Mouse (Mus musculus) MN1 (cell line): ENCODE results near the gene Dnah2.
A peak's percentile ranks its signal among the peaks of the same experiment; 100 is the strongest.

ENCODE experiments used
- DNase-seq: peaks from one replicate; pipeline ENCODE4 v3.0.0-alpha.2; 2016; ENCODE audit warnings: low spot score

Dnah2 gene

DNA sequence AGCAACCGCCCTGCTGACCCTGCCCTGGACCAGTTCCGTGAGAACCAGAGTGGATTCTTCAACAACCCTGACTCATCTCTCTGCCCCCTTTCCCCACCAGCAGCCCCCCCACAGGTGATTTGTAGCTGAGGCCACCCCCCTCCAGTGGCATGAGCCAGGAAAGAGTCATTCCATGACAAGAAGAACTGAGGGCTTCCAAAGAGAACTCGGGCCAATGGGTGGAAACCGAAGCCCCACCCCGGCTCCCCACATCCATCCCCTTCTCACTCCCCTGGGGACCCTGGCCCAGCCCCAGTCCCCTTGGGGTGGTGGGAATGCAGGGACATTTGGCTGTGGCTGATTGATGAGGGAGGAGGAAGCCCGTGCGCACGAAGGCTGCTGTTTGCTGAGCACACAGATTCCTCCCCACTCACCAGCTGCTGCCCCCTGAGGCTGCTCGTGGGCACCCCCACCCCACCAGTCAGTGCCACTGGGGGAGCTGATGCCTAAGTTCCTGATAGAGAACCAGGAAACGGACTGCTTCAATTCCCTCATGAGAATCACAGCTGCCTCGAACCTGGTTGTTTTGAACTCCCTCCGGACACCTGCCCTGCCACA lies at the start of gene Dnah2:
Gene Dnah2, minus strand, starts transcription at position 51 of the 597 bp plus-strand sequence.
- DNase-seq: no peak

DNA sequence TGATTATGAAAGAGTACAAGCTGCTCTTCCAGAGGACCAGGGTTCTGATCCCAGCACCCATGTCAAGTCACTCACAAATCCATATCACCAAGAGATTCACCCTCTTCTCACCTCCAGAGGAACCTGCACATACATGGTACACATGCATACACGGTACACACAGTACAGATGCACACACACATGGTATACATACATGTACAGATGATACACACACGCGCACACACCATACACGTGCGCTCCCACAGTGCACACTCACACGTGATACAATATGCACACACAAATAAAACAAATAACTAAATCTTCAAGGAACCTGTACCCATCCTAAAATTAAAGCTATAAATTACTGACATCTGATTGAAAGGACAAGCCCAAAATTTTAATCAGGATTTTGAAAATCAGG lies 45.9 kb upstream of the Dnah2 start:
- no peak for DNase-seq

DNA sequence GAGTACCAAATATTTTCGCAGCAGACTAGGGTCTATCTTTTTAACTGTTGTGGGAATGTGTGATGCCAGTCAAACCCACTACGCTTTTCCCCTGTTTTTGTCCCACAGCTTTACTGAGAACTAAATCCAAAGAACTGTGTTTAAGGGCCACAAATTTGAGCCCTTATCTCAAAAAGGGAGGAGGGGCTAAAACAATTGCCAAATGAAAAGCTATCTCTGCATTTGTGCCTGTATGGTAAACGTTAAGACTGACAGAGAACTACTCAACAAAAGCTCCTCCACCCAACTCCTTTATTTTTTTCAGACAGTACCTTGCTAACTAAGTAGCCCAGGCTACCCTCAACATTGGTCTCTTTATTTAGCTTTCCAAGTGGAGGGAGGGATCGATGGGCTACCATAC lies 43.9 kb upstream of the Dnah2 start:
- DNase-seq: no peak

DNA sequence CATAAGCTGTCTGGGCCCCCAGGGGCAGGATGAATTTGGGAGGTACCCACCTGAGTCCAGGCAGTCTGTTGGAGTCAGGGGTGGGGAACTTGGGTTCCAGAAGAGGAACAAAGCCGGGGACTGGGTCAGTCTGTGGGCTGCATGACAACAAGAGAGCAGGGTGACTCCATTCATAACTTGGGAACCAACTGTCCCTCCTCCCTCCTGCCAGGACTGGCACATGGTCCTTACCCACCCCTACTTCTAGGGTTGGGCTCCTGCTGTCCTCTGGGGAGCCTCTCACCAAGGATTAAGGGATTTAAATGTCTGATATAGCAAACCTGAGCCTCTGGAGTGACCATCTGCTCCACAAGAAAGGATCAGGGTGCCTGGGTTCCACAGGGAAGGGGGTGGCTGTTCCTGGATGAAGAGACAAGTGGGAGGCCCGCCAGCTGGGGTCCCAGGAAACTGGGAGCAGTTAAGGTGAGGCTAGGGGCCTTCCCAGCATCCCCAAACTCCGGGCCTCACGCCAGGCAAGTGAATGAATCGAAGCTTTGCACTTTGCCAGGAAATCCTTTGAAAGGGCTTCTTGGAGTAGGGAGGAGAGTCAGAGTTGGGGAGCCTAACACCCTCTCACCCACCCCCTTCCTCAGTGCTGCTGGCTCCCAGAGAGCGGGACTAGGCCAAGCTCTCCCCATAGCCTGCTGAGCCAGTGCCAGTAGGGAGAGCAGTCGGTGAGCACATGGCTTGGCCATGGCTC lies 43.2 kb upstream of the Dnah2 start:
- no peak for DNase-seq

DNA sequence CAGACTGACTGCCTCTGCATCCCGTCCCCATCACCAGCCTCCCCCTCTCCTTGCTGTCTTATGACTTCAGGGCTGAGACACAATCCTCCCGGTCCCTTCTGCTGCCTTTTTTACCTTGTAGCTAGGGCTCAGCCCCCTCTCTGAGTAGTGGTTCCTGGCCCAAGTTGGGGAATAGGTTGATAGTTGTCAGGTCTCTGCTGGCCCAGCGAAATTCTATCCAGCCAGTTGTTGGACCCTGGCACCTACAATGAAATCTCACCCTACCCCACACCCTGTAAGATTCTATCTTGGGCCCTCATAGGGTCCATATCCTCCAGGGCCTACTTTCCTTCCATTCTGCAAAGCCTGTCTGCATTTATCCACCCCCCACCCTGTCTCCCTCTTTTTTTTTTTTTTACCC lies 42.5 kb upstream of the Dnah2 start:
- no peak for DNase-seq

DNA sequence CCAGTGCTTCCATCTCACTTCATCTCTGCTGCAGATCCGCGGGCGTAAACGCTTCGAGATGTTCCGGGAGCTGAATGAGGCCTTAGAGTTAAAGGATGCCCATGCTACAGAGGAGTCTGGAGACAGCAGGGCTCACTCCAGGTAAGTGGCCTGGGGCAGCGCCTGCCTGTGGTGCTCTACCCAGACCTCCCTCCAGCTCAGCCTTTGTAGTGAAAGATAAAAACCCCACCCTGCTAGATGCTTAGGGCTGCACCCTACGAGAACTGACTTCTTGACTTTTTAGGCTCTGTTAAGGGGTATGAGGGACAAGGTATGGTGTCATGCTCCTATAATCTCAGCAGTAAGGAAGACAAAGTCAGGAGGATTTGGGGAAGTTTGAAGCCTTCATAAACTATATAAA lies 41.7 kb upstream of the Dnah2 start:
- DNase-seq: no peak

DNA sequence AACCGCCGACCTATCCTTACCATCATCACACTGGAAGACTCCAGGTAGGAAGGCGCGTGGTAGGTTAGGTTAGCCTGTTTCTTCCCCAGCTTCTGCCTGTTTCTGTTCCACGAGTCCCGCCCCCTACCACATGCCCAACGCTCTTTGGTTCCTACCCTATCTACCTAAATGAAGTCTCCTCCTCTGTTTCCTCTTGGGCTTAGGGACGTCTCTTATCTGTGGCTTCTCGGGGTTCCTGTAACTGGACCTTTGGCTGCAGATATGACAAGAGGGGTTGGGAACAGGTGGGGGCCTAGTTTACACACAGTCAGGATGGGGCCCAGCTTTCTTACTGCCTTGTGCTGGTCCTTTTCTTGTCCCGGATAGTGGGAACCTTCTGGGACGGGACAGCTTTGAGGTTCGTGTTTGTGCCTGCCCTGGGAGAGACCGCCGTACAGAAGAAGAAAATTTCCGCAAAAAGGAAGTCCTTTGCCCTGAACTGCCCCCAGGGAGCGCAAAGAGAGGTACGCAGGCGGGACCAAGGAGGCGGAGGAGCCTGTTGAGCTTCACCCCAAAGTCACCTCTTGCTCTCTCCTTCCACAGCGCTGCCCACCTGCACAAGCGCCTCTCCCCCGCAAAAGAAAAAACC lies 40.4 kb upstream of the Dnah2 start:
- no peak for DNase-seq

DNA sequence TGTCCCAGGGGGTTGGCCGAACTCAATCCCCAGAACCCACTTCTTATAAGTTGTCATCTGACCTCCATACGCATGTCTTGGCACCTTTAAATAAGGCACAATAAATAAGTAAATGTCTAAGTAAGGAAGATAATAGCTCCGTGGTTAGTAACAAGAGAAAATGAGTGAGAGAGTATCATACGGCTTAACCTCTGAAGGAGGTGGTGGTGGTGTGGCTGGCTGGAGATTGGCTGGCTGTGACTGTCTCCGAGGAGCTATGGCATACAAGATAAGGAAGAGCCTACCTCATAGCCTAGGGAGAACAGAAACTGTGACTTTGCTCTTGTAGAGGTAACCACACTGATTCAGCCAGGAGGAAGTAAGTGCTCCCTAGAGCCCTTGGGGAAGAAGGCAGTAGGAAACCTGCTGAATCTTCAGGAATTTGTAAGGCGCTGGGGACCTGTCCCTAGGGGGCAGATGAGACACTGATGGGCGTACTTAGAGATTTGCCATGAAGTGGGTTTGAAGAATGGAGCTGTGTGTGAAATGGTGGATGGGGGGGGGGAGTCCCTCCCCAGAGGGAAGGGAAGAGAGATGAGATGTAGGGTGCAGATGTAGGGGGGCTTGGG lies 36.9 kb upstream of the Dnah2 start:
- no peak for DNase-seq

DNA sequence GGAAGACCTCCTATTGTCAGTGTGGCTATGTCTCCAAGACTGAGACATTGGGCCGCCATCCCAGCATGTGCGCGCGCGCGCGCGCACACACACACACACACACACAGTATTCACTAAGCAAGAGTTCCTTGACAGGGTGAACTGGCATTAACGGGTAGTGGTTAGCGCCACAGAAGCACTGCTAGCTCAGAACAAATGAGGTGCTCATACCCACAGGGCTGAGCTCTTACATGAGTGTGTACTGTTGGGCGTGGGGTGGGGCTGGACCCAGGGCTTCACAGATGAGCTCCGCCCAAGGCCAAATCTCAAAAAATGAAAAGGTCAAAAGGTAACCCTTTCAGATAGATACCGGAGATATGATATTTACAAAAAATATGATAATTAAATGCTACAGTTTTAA lies 36.0 kb upstream of the Dnah2 start:
- DNase-seq: no peak

DNA sequence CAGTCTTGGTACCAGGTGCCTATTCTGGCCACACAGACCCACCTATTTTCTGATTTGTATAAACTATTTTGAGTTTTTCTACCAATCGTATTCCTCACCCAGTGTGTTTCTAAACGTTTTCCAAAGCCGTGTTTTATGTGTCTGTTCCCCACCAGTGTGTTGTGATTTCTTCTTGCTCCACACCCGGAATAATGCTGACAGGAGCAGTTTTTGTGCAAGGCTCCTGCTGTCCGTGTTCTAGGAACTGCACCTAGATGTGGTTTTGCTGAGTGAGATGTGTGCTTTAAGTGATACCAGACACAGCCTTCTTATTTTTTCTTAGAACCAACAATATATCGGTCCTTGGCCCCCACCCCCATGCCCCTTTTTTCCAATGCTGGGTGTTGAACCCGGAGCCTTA lies 35.1 kb upstream of the Dnah2 start:
- DNase-seq: no peak

DNA sequence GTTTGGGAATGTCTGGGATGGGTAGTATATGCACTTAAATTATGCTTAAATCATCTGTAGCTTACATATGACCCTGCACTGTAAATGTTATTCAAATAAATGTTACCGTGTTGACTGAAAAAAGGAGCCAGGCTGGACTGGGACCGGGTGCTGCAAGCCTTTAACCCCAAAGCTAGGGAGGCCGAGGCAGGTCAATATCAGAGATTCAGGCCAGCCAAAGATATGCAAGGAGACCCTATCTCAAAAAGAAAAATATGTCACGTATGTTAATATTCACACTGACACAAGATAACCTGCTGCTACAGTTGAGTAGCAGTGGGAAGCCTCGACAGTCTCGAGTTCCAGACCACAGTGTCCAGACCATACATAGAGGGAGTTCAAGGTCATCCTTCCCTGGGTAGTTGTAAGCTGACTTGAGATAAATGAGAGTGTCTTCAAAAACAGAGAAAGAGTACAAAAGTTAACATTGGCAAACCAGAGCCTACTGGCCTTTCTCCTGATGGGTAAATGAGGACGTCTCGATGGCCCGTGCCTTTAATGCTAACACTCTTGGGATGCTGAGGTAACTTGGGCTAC lies 33.4 kb upstream of the Dnah2 start:
- DNase-seq: no peak

DNA sequence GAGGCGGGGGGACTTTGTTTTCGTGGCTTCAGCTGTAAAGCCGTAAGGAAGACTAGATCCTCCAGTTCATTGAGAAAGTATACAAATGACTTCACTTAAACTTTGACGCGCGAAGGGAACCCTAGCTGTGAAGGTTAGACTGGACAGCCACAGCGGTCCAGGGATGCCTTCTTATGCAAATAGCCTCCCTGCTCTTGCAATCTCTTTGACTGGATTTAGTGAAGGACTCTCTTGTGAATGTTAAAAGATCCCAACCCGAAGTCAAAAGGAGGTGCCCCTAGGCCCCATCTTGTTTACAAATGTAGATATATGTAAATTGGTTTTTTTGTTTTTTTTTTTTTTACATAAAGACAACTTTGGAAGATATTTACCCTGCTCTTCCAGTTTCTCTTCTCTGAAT lies 32.9 kb upstream of the Dnah2 start:
- DNase-seq: no peak

DNA sequence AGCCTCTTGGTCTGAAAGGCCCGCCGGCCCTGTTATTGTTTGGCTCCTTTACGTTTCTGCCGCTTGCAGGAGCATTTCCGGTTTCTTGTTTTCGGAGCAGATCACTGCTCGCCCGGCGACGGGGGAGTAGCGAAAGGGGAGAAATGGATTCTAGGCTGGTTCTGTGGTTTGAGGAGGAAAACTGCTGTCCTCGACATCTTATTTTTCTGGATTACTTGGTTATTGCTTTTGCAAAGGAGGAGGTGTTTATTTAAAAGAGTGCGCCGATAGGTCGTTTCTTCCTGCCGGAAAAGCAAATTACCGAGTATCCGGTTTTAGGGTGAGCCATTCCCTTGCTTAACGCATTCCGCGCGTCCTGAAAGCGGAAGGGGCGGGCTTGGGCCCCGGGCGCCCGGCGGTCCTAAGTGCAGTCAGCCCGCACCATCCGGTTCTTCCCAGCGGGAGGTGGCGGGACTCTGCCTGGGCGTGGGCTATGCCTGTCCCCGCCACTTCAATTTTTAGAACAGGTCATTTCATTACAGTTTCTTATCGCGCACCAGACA lies 32.3 kb upstream of the Dnah2 start:
- peak; percentile 93 for DNase-seq

DNA sequence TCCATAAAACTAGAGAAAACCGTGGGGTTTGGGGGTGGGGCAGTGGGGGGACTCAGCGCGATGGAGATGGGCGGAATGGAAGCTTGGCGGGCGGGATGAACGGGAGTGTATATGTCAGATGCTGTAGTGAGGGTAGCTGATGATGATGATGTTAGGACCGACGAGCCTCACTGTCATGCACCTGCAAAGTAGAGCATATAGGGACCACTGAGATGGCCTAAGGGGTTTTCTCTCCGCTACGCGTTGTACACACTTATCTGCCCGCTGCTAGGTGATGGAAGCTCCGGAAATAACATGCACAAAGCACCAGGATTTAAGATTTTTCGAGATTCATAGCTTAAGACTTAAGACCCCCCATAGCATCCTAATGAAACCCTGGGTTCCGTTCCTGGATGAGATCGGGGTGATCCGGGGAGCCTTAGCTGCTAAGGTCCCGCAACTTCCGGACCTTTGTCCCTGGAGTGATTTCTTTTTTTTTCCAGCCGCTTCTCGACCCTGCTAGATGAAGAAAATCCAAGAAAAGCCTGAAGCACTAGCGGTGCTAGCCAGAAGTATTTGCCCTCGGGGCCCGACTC lies 31.7 kb upstream of the Dnah2 start:
- DNase-seq: no peak

DNA sequence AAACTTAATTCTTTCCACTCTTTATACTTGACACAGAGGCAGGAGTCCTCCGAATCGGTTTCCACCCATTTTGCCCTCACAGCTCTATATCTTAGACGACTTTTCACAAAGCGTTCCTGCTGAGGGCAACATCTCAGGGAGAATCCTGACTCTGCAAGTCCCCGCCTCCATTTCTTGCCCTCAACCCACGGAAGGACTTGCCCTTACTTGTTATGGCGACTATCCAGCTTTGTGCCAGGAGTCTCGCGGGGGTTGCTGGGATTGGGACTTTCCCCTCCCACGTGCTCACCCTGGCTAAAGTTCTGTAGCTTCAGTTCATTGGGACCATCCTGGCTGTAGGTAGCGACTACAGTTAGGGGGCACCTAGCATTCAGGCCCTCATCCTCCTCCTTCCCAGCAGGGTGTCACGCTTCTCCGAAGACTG lies 31.2 kb upstream of the Dnah2 start, which contains the start of the genes Wrap53 and Trp53:
Gene Wrap53, minus strand, starts transcription at position 165 of the 424 bp plus-strand sequence.
Gene Trp53, plus strand, starts transcription at position 269 of the 424 bp plus-strand sequence.
- peak; percentile 94 for DNase-seq

DNA sequence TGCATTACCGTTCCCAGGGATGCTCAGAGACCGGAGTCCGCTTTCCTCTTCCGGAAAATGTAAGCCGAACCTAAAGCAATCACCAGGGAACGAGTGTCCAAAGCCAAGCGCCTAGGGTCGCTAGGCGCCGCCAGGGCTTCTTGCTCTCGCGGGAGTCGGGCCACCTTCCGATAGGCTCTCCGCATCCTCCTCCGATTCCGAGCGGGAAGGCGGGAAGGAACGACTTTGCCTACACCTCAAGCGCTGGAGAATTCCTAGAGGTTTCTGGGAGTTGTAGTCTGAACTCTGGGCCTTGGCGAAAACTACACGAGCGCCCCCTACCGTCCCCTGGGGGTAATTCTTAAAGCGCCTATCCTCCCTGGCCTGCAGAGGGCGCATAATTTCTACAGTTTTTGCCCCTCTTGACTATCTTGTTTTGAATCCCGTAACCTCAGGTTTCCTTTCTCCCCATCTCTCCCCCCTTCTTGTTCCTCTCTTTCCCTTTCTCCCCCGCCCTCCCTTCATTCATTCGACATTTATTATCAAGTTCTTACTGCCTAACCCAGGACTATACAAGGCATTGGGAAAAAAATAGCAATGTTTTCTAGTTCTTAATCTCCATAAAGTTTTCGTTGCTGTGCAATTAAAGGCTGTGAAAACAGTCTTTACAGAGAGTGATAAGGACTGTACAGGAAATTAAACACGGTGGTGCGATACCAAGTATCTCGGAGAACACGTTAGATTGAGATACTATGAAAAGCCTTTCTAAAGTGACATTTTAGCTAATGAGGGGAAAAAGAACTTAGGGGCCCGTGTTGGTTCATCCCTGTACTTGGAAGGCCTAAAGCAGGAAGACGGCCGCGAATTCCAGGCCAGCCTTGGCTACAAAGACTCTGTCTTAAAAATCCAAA lies 30.5 kb upstream of the Dnah2 start:
- DNase-seq: peak; percentile 98

DNA sequence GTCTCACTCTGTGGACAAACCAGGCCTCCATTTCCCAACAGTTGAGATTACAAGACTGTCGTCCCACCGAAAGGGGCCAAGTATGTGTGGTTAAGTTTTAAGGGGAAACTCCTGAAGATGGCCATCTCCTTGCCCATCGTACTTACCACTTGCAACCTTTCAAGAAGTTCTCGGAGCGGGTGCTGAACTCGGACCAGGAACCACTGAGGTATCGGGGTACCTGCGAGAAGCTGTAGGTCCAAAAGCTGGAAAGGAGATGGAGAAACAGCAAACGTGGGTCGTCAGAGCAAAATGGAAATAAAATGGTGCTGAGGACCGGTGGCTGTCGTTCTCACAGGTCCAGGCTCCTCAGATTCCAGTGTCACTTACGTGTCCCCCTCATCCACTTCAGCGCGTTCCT lies 29.4 kb upstream of the Dnah2 start:
- DNase-seq: no peak

DNA sequence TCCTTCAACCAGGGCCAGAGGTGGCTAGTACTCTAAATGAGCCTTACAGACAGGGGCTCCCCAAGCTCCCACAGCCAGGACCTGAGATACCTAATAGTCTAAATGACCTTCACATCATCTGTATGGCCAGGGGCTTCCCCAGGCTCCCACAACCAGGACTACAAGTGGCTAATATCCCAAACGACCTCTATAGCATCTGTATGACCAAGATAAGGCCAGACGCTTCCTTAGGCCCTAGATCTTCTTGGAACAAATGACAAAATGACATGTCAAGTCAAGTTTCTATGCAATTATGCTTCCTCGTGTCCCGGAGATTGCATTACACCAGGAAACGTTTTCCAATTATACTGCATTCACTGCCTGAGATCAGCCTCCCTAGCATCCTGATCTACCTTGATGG lies 27.4 kb upstream of the Dnah2 start:
- no peak for DNase-seq

DNA sequence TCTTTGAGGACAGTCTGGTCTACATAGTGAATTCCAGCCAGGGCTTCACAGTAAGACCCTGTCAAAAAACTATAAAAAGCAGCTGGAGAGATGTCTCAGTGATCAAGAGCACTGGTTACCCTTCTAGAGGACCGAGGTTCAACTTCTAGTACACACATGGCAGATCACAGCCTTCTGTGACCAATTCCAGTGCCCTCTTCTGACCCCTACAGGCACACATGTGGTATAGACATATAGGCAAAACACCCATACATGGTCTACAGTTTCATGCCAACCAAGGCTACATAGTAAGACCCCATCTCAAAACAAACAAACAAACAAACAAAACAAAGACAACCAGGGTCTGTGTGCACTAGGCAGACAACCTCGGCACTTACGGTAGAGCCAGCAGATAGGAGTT lies 26.3 kb upstream of the Dnah2 start:
- DNase-seq: peak; percentile 36

DNA sequence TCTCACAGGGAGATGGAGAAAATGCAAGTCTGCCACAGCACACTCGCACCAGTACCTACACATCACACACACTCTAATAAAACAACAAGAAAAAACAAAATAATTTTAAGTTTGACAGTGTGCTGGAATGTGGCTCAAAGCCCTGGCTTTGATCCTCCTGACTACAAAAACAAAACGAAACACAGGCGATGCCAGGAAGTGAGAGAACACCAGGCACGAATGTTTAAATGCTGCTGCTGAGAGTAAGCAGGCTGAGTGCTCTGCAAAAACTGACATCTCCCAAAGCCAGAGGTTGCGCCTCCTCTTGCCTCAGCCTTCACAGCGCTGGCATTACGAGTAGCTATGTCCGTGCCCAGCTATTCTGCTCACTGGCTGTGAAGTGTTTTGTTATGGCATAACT lies 16.2 kb upstream of the Dnah2 start:
- DNase-seq: no peak

DNA sequence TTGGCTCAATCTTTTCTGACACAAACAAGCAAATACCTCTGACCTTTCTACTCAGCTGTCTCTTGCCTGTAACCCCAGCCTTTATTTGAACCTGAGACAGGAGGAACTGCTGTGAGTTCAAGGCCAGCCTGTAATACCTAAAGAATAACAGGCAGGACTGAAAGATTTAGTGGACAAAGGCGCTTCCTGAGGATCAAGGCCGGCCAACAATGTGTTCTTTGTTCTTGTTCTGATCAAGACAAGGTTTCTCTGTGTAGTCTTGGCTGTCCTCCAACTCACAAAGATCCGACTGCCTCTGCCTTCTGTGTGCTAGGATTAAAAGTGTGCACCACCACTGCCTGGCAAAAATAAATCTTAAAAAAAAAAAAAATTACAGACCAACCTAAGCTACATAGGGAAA lies 15.5 kb upstream of the Dnah2 start:
- no peak for DNase-seq
